Mouse (Mus musculus) left cerebral cortex, postnatal 10 days (tissue): ENCODE results near the gene Plekhm3. TPM values are rescaled to one million over a fixed set of nuclear protein-coding genes. Genes with fewer than 3 reads are reported as not detected.

Source experiments
- DNase-seq, 2 experiments: peaks; one replicate each; pipeline ENCODE4 v3.0.0; 2021 to 2022; ENCODE audit warnings: low spot score in 2 of 2, mixed read lengths in 1 of 2; ENCODE audit errors: extremely low spot score in 1 of 2
- intact Hi-C: fragments of 180-260 bp; cut with DNase I; formaldehyde crosslinking; loops from one replicate; pipeline ENCODE4 v1.15.1; 2025
- total RNA-seq, 2 experiments: library from RNA; stranded (reverse); gene quantifications; 2 replicates each; pipeline ENCODE4 v1.2.3; 2021

Gene Plekhm3
- total RNA-seq, 2 experiments from 2014 or later: 27.1 to 32.2 TPM

DNA sequence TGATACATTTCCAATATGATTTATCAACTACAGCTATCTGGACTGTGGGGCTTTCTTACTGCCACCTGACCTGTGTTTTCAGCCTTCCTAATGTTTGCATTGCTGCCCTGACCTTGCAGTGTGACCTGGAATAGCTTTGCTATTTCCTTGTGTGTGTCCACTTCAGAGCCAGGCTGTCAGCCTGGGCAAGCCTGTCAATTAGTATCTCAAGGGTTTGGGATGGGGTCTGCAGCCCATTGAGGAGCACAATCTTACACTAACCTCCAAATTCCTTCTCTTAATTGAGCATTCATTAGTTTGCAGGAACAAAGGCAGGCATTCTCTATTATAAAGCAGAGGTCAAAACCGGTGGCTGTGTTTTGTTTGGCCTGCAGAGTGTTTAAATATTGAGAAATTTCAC is 107.6 kb downstream of the Plekhm3 start:
- no peak for DNase-seq
- intact Hi-C loops: no loop called here

DNA sequence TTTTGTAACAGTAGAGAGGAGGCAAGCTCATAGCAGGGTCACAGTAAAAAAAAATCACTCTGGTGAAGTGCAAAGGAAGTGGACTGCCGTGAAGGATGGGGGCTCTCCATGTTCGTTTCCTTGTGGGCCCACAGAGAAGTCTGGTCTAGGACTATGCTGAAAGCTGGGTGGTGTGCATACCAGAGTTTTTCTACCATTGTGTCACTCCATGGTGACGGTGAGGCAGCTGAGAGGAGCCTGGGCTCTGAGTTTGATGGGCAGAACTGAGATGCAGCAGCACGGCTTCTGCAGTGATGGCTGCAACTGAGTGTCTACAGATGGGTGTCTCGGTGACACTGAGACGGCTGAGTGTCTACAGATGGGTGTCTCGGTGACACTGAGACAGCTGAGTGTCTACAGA is 108.5 kb downstream of the Plekhm3 start:
- intact Hi-C loops: no loop called here
- DNase-seq: no peak

DNA sequence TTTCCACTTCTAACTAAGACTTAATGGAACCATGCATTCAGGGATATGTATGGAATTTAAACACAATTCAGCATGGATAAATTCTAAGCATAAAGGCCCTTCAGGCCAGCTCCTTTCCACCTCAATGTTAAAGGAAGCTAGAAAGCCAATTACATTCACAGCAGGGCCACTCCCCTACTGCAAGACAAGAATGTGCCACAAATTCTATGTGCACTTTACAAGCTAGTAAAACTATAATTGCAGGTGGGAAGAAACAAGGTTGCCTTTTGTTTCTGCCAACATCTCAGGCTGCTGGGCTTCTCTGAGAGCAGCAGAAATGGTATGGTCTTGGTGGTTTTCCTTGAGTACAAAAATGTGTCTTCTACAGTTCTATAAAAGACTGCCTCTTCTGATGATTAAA is 109.1 kb downstream of the Plekhm3 start:
- intact Hi-C loops: no loop called here
- DNase-seq: no peak

DNA sequence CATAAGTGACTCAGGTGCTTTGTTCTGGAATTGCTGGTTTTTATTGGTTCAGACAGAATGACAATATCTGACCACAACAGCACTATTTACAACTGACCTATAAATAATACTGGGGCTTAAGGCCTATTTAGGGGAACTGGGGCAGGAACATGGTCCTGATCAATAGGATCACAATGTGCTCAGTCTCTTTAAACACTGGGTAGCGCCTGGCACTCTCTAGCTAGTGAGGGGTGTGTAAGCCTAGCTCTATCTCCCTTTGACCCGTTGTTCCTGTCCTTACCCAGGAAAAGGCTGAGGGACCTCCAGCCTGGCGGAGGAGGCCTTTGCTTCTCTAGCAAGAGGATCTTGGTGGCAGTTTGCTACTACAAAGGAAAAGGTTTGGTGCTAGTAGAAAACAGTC is 111.6 kb downstream of the Plekhm3 start:
- no peak for DNase-seq
- intact Hi-C loops: no loop called here

DNA sequence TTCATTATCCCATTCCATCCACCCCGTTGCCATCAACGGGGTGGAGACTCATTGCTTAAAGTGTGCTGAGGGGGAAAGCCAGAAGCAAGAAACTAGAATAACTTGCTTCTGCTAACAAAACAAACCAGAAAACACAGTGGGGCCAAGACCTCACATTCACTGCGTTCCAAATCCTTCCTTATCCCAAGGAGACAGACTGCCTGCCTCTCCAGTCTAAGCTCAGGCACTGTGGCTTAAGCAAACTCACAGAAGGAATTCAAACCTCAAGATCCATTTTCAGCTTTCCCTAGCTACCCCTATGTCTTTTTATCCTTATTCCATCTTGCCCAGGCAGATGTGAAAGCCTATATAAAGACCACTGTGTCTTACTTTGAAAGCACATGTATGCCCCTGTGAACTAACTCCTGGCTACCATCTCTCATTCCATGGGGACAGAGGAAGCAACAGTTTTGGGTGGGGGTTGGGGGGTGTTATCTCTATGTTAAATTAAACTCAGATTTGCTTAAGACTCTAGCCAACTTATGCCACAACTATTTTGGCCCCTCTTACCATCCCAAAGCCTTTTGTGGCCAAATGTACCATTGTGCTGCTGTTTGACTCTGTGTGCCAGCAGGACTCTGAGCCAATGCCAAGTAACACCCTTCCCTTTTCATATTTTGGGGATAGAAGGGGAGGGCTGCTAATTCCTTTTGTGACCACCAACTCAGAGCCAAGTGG is 112.6 kb downstream of the Plekhm3 start:
- no peak for DNase-seq
- intact Hi-C loops: no loop called here

DNA sequence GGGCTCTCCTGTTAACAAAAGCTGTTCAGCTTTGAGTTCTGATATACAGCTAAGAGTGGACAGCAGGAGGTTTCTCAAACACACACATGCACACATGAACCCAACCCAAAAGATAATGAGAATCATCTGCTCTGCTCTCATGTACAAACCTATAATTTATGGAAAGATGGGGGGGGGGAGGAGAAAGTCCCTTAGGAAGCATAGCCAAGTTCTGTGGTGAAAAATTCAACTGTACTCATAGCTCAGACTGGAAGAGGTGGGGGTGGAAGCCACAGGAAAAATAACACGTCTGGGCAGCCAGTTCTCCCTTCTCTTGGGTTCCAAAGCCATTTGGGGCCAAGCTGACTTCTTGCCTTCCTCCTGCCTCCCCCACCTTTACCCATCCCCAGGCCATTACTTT is 115.7 kb downstream of the Plekhm3 start:
- DNase-seq: no peak
- intact Hi-C loops: no loop called here

DNA sequence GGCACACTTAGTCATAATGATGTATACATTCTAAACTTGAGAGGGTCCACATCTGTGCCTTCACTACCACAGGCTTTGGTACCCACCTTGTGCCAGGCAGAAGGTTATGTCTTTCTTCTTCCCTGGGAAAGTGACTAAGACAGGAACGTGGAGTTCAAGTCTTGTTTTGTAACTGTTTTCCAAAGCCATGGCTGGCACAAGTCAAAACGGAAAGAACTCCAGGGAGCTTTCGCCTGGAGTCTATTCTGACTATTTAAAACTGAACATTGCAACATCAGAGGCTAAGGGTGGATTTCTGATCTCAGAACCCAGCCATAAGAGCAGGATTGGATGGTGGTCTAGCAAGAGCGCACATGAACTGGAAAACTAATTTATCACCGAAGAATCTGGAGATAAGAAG is 120.0 kb downstream of the Plekhm3 start:
- intact Hi-C loops: no loop called here
- no peak for DNase-seq

DNA sequence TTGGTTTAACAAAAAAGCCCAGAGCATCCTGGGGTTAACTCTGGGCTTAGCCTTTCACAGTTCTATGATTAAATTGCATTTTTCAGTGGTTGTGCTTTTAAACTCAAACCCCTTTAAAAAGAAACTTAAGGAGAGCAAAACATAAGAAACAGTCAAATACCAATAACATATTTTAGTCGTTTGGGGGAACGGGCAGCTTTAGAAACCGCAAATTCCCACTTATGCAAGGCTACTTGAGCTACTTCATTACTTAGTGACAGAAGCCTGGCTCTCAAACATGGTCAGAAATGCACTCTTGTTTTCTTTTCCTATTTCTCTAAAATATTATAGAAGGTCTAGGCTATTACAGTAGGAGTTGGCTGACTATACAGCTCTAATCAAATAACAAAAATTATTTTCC is 120.5 kb downstream of the Plekhm3 start:
- no peak for DNase-seq
- intact Hi-C loops: no loop called here

DNA sequence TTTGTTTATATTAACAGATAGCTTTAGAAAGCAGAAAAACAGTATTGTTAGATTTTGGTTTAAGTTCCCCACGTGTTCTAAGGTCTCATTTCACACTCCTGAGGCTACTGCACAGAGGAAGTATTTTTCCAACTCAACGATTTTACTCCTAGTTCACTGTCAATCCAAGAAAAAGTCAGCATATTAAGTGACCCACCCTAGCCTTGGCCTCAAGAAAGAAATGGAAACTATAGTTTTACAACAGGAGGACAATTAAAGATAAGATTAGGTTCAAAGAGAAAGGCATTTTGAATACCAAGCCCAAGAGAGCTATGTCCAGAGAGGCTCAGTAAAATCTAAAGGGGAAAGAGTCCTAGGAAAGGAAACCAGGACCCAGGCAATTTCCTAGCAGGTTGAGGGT is 125.1 kb downstream of the Plekhm3 start:
- intact Hi-C loops: no loop called here

DNA sequence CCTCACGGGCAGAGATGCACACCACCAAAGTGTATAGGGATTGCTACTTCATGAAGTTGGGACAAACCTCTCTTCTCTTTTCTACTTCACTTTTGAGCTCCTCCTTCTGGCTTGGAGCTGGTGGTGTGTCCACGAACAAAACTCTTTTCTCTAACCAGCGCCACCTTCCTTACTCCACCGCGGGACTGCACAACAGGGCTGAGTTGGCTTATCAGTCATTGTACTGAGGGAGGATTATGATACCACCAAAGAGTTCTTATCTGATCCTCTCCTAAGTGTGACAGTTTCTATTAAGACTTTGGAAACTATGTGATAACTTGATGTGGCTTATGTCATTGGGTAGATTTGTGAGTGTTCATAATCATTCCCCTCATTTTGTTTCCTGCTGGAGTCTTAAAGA is 129.2 kb downstream of the Plekhm3 start:
- intact Hi-C loops: no loop called here
- no peak for DNase-seq

More for the DNA sequence above, 125.1 kb downstream of the Plekhm3 start:
- DNase-seq: no peak

DNA sequence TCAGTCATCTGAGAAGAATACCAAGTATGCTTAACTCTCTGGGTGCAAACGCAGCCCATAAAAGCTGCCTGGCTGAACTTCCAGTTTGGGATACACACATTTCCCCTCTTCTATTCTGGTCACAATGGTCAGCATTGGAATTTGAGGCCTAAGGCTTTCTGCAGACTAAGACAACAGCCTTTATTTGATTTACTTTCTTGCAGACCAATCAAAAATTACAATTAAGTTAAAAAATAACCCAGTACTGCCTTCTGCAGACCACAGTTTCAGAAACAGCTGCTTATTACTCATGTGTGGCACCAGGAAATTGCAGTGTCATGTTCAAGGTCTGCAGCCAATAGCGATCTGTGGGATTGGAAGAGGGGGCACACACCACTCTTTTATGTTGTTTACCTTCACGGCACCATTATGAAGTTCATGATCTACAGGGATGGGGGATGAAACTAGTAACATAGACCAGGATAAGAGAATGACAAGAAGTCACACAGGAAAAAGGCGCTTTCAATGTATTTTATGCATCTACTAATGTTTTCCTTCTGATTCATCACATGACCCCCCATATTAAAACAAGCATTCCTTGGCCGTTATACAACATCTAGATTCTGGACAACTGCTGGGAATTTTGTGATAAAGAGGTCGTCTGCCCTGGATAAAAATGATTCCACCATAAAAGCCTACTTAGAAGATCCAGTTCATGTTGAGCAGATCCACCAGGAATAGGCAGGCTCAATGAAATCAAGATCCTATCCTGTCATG is 130.1 kb downstream of the Plekhm3 start:
- no peak for DNase-seq
- intact Hi-C loops: no loop called here

DNA sequence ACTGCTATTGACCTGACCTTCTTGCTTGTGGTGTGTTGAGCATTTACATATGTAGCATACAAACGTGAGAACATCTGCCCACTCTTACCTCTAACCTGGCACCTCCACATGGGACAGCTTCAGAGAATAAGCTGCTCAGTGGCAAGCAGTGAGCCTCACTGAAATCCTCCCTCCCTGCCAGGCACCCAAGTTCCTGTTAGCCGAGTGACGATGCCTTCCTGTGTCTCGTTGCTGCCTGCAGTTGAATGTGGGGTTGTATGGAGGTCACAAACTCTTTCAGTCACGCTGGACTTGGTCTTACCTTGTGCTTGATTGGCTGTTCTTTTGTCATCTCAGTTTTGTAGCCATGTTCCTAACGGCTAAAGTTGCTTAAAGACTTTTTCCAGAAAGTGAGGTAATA is 133.1 kb downstream of the Plekhm3 start:
- DNase-seq: no peak
- intact Hi-C loops: no loop called here

DNA sequence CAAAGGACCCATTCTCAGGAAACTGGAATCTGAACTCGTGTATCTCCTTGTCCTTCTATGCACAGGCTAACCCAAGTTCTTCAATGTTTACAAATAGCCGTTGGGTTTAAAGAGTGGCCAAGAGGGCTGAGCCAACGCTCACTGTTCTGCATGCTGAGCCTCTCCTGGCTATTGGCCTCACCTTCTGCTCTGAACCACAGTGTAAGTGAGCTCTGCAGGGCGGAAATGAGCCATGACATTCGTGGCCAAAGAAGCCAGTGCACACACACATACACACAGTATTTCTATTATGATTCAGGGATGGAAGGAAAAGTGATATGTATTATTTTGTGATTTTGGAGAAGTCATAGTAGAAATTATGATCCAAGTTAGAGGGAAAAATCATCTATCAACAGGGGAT is 138.9 kb downstream of the Plekhm3 start:
- DNase-seq: no peak
- intact Hi-C loops: no loop called here

DNA sequence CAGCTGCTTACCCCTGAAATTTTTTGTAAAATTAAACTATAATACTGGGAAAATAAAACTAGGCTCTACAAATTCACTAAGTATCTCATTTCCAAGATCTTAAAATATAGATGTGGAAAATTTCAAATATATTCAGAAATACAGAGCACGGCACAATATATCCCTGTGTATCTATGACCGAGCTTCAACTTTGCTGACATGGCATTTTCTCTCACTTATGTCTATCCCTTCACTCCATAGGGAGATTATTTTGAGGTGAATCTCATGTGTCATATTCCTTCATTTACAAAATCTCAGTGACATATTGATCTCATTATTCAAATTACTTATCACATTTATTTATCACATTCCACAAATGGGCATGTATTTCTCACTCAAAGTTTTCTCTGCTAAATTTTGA is 143.4 kb downstream of the Plekhm3 start:
- DNase-seq: no peak
- intact Hi-C loops: no loop called here

DNA sequence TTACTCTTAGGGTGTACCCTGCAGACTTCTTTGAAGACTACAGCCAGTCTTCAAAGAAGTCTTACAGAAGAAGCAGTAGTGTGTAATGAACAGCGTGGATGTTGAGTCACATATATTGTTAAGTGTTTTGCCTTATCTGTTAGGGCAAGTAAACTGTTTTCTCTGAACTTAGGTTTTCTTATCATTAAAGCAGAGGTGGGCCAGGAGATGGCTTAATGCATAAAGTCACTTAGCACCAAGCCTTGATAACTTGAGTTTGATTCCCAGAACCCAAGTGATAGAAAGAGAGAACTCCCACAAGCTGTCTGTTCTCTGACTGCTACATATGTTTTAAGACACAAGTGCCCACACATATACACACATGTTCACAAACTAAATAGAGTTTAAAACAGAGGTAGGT is 144.7 kb downstream of the Plekhm3 start:
- no peak for DNase-seq
- intact Hi-C loops: no loop called here

DNA sequence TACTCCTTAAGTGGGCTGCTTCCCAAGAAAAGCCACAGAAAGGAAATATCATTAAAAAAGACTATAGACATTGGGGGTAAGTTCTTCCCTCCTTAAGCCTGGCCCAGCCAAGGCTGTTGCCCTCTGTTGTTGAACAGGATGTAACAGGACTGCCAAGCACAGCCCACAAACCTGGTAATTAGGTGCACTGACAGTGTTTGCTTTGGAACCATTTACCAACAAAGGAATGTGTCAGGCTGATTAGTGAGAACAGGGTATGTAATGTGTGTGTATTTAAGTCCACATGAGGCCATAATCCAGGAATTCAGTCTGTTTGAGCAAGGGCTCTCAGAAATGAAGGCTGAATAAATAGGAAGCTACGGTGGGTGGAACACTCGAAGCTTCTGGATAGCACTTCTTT is 147.5 kb downstream of the Plekhm3 start:
- intact Hi-C loops: no loop called here

DNA sequence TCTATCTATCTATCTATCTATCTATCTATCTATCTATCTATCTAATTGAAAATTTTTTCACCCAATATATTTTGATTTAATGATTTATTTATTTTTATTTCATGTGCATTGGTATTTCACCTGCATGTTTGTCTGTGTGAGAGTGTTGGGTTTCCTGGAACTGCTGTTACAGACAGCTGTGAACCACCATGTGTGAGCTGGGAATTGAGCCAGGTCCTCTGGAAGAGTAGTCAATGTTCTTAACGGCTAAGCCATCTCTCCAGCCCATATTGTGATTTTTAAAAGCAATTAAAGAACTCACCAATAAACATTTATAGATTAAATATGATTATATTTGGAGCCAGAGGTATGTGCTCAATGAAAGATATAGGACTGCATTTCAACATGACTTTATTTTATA is 148.9 kb downstream of the Plekhm3 start:
- intact Hi-C loops: no loop called here

More for the DNA sequence above, 147.5 kb downstream of the Plekhm3 start:
- no peak for DNase-seq

DNA sequence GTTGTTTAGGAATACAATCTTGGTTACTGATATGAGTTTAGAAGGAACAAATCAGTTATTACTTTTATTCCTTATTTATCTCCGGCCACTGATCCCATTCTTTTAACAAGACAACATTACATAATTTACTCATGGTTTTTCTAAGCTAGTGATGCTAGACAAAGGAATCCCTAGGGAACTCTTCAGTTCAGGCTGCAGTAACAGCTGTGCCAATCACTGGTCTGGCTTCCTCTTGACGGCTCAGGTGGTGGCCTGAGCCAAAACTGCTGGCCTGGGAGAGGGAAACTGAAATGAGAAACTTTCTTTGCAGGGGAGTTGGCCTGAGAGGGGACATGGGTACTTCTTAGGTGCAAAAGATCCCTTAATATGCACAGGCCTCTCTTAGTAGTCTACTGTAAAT is 151.4 kb downstream of the Plekhm3 start:
- intact Hi-C loops: no loop called here
- DNase-seq: no peak

More for the DNA sequence above, 148.9 kb downstream of the Plekhm3 start:
- DNase-seq: no peak

DNA sequence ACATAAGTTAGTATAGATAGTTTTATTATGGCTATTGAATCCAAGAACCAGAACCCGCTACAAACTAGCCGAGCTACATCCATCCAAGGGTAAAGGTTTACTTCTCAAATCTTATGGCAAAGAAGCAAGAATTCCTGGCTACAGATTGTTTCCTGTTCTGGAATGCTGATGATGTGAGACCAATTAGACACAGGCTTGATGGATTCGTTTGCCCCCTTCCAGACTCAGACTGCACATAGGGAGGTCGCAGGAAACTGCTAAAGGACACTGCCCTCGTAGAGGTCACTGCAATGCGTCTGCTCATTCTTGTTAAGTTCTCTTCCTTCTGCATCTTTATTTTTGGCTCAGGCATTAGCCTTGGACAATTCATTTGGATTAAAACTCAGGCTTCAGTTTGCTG is 154.0 kb downstream of the Plekhm3 start:
- intact Hi-C loops: no loop called here
- DNase-seq: no peak

DNA sequence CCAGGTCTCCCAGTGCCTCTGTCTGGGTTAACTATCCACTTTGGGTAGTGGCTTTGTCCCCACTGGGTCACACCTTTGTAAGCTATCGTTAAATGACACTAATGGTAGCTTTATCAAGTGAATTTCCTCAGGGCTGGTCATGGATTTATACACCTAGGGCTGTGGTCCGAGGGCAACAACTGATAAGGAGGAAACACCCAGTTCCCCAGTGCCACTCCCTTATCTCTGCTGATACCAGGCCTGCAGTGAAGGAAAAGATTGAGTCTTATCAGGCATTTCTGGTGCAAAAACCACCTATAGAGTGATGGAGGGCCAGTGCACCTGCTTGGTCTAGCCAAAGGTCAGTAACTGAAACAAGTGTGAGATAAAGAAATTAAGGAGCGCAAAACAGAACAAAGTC is 159.0 kb downstream of the Plekhm3 start:
- intact Hi-C loops: no loop called here
- no peak for DNase-seq
